In genomic region chr11:106692890-106693289, GRCm38 (mm10) we compare ENCODE assay signal across 9 mouse cellular contexts. TPM values are rescaled to one million over a fixed set of nuclear protein-coding genes. Genes with fewer than 3 reads are reported as not detected.
"Had no signal": no experiment of that assay in that cellular context is flagged by ENCODE, and none has a peak within 500 bp of the region (broad histone marks: within the 10 kb centered on the region; RNA-seq: fewer than 3 reads in every experiment).

No protein-coding gene starts in this region.

- DNase-seq: liver, postnatal 0 days; lung, adult 2 months; lung, postnatal 14 days; lung, postnatal 36 days; right cerebral cortex, postnatal 14 days; thymus, adult 18-20 months; thymus, postnatal 14 days; thymus, postnatal 36 days had no signal

RNA-seq across cellular contexts. Expression of gene Milr1, which starts 58.1 kb away (rescaled TPM):
- total RNA-seq: midbrain, postnatal 0 days had no signal
